Mouse (Mus musculus) frontal cortex, postnatal 10 days (tissue): ENCODE results near the gene Gm17067.
"Not testable (repeated sequence)": the region's sequence is repeated elsewhere in the genome, so short reads cannot be mapped to it uniquely, and the experiment has no call there.

Source experiments
- DNase-seq, 2 experiments: peaks; one replicate each; pipeline ENCODE4 v3.0.0; 2022; ENCODE audit warnings: low spot score in 2 of 2, mixed read lengths in 1 of 2

The Gm17067 gene

DNA sequence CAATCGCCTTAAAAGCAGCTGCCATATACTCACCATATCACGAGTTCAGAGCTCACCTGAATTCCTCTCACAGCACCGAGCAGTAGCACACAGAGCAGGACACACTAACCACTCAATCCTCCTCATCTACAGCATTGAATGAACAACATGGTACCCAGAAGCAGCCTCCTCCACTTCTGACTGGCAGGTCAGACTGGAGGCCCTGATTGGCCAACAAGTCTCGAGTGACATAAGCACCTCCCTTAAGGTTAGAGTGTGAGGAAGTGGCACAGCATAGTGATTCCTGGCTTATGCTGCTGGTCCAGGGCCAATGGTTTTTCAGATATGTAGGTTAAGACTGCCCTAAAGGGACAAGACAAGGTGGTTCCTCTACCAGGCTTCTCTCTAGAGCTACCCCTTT, at the start of gene Gm17067:
Gene Gm17067 (minus strand): TSS at position 101 of the 400 bp plus-strand sequence.
- DNase-seq, result not testable (repeated sequence)

DNA sequence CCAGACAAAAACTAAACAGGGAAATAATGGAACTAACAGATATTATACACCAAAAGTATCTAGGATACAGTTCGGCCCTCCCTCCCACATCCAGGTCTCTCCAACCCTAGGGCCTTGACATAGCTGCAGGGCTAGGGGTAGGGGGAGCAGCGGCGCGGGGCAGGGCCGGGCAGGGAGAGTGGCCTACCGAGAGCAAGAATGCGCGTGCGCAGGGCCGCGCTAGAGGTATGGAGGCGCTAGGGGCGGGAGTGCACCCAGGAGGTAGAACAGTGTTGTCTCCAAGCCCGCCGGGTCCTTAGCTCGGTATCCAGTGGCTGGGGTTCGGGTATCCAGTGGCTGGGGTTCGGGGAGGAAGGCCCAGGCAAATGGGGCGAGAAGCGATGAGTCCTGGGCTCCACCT, 23.0 kb upstream of the Gm17067 start:
- DNase-seq, result no peak

DNA sequence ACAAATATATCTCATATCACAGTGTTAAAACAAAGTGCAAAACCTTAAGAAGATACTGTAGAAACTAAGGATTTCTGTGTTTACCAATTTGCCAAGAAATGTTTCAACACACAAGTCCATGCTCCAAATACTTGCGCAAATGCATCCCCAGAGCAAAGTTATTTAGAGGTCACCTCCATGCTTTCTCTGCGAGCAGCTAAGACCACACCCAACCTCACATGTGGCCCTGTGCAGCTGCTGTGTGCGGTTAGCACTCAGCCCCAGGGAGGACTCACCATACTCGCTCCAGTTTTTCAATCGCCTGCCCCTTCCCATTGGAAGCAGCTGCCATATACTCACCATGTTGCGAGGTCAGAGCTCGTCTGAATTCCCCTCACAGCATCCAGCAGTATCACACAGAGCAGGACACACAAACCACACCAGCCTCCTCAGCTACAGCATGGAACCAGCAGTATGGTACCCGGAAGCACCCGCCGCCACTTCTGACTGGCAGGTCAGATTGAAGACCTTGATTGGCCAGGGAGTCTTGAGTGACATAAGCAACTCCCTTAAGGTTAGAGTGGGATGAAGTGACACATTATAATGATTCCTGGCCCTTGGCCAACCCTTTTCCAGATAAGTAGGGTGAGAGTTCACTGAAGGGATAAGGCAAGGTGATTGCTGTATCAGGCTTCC, 11.9 kb upstream of the Gm17067 start:
- DNase-seq, result no peak

GRCm38 (mm10) chr7:42693251-42693650, 33.6 kb downstream of the Gm17067 start:
- DNase-seq, result peak; percentile 3 to 6

GRCm38 (mm10) chr7:42692362-42693158, 34.3 kb downstream of the Gm17067 start, which contains the start of gene Zfp975:
Gene Zfp975, minus strand, starts transcription at chr7:42692742.
- peak; percentile 73 to 83 for DNase-seq

DNA sequence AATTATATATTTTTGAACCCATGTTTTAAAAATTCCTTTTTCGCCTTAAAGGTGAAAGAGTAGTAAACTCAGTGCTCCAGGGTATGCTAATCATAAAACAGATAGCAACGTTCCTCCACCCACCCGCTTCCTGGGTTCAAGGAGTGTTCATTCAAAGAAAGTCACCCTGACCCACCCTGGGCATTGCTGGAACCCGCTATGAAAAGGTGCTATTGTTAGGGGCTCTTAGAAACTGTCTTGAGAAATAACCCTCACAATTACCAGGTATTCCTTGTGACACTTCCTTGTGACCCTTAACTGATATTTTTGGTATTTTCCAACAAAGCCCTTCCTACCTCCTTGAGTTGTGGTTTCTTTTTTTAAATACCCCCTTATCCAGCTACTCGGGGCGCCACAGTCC, 46.7 kb downstream of the Gm17067 start:
- not testable (repeated sequence) for DNase-seq

- not testable (repeated sequence) for DNase-seq
Measured at GRCm38 (mm10) chr7:42679646-42680045, 47.2 kb downstream of the Gm17067 start.

- DNase-seq, result not testable (repeated sequence)
Measured at GRCm38 (mm10) chr7:42660140-42660539, 66.7 kb downstream of the Gm17067 start.
